Mouse (Mus musculus) hindbrain, embryonic 11.5 days (tissue): ENCODE measurements around the gene Mest. TPM values are rescaled to one million over a fixed set of nuclear protein-coding genes. Genes with fewer than 3 reads are reported as not detected.
A peak's percentile ranks its signal among the peaks of the same experiment; 100 is the strongest.

Experiments
- ATAC-seq: fragments of 200-750 bp; cut with Nextera tagmentation; 2 replicates; pipeline ENCODE4 v1.8.0; 2017; ENCODE audit warnings: mild to moderate bottlenecking, moderate TSS enrichment, moderate library complexity; ENCODE audit not compliant: low FRiP score
- DNase-seq: peaks from one replicate; pipeline ENCODE4 v3.0.0-alpha.2; 2015; ENCODE audit warnings: low spot score
- H3K27ac ChIP-seq: fragments of 300-500 bp; sonication (generic); 2 replicates; pipeline ENCODE4 v1.5.1; 2014; ENCODE audit warnings: mild to moderate bottlenecking, low read depth, low read length
- H3K27me3 ChIP-seq: fragments of 300-500 bp; sonication (generic); 2 replicates; pipeline ENCODE4 v1.6.1; 2014; ENCODE audit warnings: mild to moderate bottlenecking, low read length, moderate library complexity, mixed read lengths; ENCODE audit not compliant: control insufficient read depth, insufficient read depth
- H3K36me3 ChIP-seq: fragments of 300-500 bp; sonication (generic); 2 replicates; pipeline ENCODE4 v1.6.1; 2014; ENCODE audit warnings: mild to moderate bottlenecking, low read length, moderate library complexity, mixed read lengths; ENCODE audit not compliant: control insufficient read depth, insufficient read depth
- H3K4me1 ChIP-seq: fragments of 300-500 bp; sonication (generic); replicated peaks from 2 replicates; pipeline ENCODE4 v1.6.1; 2014; ENCODE audit warnings: low read length, mixed read lengths; ENCODE audit not compliant: control insufficient read depth, insufficient read depth
- H3K4me2 ChIP-seq: fragments of 300-500 bp; sonication (generic); replicated peaks from 2 replicates; pipeline ENCODE4 v1.6.1; 2014; ENCODE audit warnings: mild to moderate bottlenecking, low read depth, low read length
- H3K4me3 ChIP-seq: fragments of 300-500 bp; sonication (generic); 2 replicates; pipeline ENCODE4 v1.5.1; 2014; ENCODE audit warnings: low read depth, low read length
- H3K9ac ChIP-seq: fragments of 300-500 bp; sonication (generic); 2 replicates; pipeline ENCODE4 v1.6.1; 2014; ENCODE audit warnings: low read depth, low read length
- H3K9me3 ChIP-seq: fragments of 300-500 bp; sonication (generic); 2 replicates; pipeline ENCODE4 v1.6.1; 2016; ENCODE audit warnings: low read length; ENCODE audit not compliant: control insufficient read depth
- WGBS: fragments of 180-500 bp; shearing (Covaris S2); extraction: QIAGEN DNeasy Blood & Tissue Kit; methylation state at CpG from one replicate; pipeline ENCODE4 v1.1.7; 2014; 5-methylcytosine and 5-hydroxymethylcytosine counted together
- microRNA counts: library from miRNA; unstranded; fragments of <30 nt; microRNA quantifications from one replicate; lab custom pipeline; 2015
- polyA plus RNA-seq: library from polyadenylated mRNA; unstranded; fragments of >200 nt; fragmentation: Nextera tagmentation; extraction: Ambion mirVana; gene quantifications from 2 replicates; pipeline ENCODE4 v1.2.1, GENCODE M21; 2014

Gene Mest
- polyA plus RNA-seq, 1 experiment from 2014 or later: 1,227 TPM

DNA sequence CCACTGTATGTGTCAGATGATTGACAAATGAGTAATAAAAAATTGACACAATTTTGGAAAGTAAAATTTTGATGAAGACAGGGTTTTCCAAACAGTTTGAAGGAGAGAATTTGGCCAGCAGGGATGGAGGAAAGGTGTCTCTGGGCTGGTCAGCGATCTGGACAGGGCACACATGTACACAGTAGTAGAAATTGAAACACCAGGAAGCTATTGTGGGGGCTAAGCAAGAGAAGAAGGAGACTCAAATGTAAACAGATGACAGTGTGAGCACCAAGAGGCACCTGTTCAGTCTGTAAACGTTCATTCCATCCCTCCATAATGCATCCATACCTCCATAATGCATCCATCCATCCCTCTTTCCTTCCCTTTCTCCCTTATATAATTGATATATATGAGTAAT is 27.9 kb downstream of the Mest start:
- Histone ChIP-seq H3K4me1 (no peaks in the 10 kb centered on the region), H3K9ac (no peak overlapping the region), H3K36me3 (no peaks in the 10 kb centered on the region; the same call in 1 of the 2 replicates), H3K27me3 (no peaks in the 10 kb centered on the region), H3K4me2 (no peak overlapping the region), H3K4me3 (no peak overlapping the region), H3K27ac (no peak overlapping the region), H3K9me3 (no peaks in the 10 kb centered on the region)
- DNase-seq: no peak
- no peak for ATAC-seq
- WGBS: 95% methylated on average over 2 of the region's 2 CpGs

MicroRNA genes within 50 kb of the gene (microRNA counts, 519-probe panel; counts per million panel counts)
- microRNA mmu-miR-335-3p (lab: Ali Mortazavi, UCI): 5,022 counts per million, percentile 66 among the panel's probes with 10 or more counts
- microRNA mmu-miR-335-5p (lab: Ali Mortazavi, UCI): 6,489 counts per million, percentile 91 among the panel's probes with 10 or more counts

Other genes with a start within 250 kb of the Mest start
- gene Tmem209, start 213.8 kb upstream of the Mest start, polyA plus RNA-seq: 47.9 and 51.6 TPM in 2 replicates
- gene Ssmem1, start 213.7 kb upstream of the Mest start, polyA plus RNA-seq: 0.36 and 0.37 TPM in 2 replicates
- 6.8 and 9.4 TPM in 2 replicates for gene Cpa2, start 182.0 kb upstream of the Mest start, polyA plus RNA-seq
- gene Cpa4, start 155.2 kb upstream of the Mest start, polyA plus RNA-seq: 3.5 and 3.9 TPM in 2 replicates
- 0.15 TPM in 1 of 2 replicates, not detected in the other for gene Cpa5, start 112.5 kb upstream of the Mest start, polyA plus RNA-seq
- 0.11 and 0.28 TPM in 2 replicates for gene Cpa1, start 84.3 kb upstream of the Mest start, polyA plus RNA-seq
- gene Cep41, start 29.8 kb upstream of the Mest start, polyA plus RNA-seq: 19.7 and 26.8 TPM in 2 replicates
- gene Copg2, start 173.2 kb downstream of the Mest start, polyA plus RNA-seq: 40.9 and 45.3 TPM in 2 replicates
- 0.27 TPM in 1 of 2 replicates, not detected in the other for gene Tsga13, start 192.0 kb downstream of the Mest start, polyA plus RNA-seq
- gene Klf14, start 235.5 kb downstream of the Mest start, polyA plus RNA-seq: 0.45 and 0.63 TPM in 2 replicates